Mouse (Mus musculus) ES-E14 (cell line): ENCODE data around the gene Olfr790. TPM values are rescaled to one million over a fixed set of nuclear protein-coding genes. Genes with fewer than 3 reads are reported as not detected.

Experiments
- DNase-seq: peaks from one replicate; pipeline ENCODE4 v3.0.0-alpha.2; 2013; ENCODE audit warnings: low read depth, low spot score
- H3K27ac ChIP-seq: 2 replicates; pipeline ENCODE4 v1.5.1; 2012; ENCODE audit warnings: low read depth, mild to moderate bottlenecking, low read length, moderate library complexity, mixed read lengths; ENCODE audit not compliant: poor library complexity, insufficient read depth, severe bottlenecking
- H3K36me3 ChIP-seq: 2 replicates; pipeline ENCODE4 v1.6.1; 2012; ENCODE audit warnings: mild to moderate bottlenecking, low read length, moderate library complexity, mixed read lengths; ENCODE audit not compliant: control insufficient read depth, poor library complexity, insufficient read depth, severe bottlenecking
- H3K4me1 ChIP-seq, 2 experiments: fragments of 150-350 bp in 1 of 2; sonication (generic) in 1 of 2; 2 replicates each; pipeline ENCODE4 v1.6.1; 2012; ENCODE audit warnings: low read length in 2 of 2, mild to moderate bottlenecking in 1 of 2, mixed read lengths in 1 of 2; ENCODE audit not compliant: control insufficient read depth in 2 of 2, insufficient read depth in 2 of 2, poor library complexity in 1 of 2
- H3K4me3 ChIP-seq, 2 experiments: fragments of 150-350 bp in 1 of 2; sonication (generic) in 1 of 2; 2 replicates each; pipeline ENCODE4 v1.5.1; 2012; ENCODE audit warnings: low read length in 2 of 2, low read depth in 1 of 2, mild to moderate bottlenecking in 1 of 2, mixed read lengths in 1 of 2; ENCODE audit not compliant: insufficient read depth in 1 of 2, poor library complexity in 1 of 2, severe bottlenecking in 1 of 2
- H3K9ac ChIP-seq: 2 replicates; pipeline ENCODE4 v1.6.1; 2012; ENCODE audit warnings: low read depth, mild to moderate bottlenecking, low read length, mixed read lengths; ENCODE audit not compliant: poor library complexity, insufficient read depth, severe bottlenecking
- H3K9me3 ChIP-seq: fragments of 150-350 bp; sonication (generic); 2 replicates; pipeline ENCODE4 v1.6.1; 2012; ENCODE audit warnings: low read depth, mild to moderate bottlenecking, low read length; ENCODE audit not compliant: control insufficient read depth, insufficient read depth
- CHD2 ChIP-seq: IDR thresholded peaks from 2 replicates; pipeline ENCODE4 v1.6.1; 2014; ENCODE audit warnings: mild to moderate bottlenecking, low read depth, low read length, inconsistent platforms
- HCFC1 ChIP-seq: IDR thresholded peaks from 2 replicates; pipeline ENCODE4 v1.6.1; 2012; ENCODE audit warnings: low read length, inconsistent platforms, borderline replicate concordance; ENCODE audit not compliant: insufficient read depth
- MAFK ChIP-seq: IDR thresholded peaks from 2 replicates; pipeline ENCODE4 v1.6.1; 2014; ENCODE audit warnings: mild to moderate bottlenecking, low read depth, low read length, inconsistent platforms; ENCODE audit not compliant: insufficient read depth
- ZC3H11A ChIP-seq: IDR thresholded peaks from 2 replicates; pipeline ENCODE4 v1.6.1; 2012; ENCODE audit warnings: low read depth, mild to moderate bottlenecking, inconsistent platforms, low read length, borderline replicate concordance
- ZNF384 ChIP-seq: IDR thresholded peaks from 2 replicates; pipeline ENCODE4 v1.6.1; 2012; ENCODE audit warnings: low read depth, low read length, inconsistent platforms
- in situ Hi-C, 2 experiments: fragments of 600-800 bp; cut with MboI; formaldehyde crosslinking; loops; one replicate each; pipeline ENCODE4 v1.15.1; 2025; ENCODE audit warnings: low sequenced_read_pairs in 2 of 2, inconsistent platforms in 1 of 2; ENCODE audit not compliant: unreplicated experiment in 2 of 2
- total RNA-seq: library from RNA; depleted of rRNA; stranded (reverse); fragments of 300-350 nt; gene quantifications from 2 replicates; pipeline ENCODE4 v1.2.3, GENCODE M21; 2012

Olfr790 gene
- total RNA-seq, 1 experiment = not detected

GRCm38 (mm10) chr10:129484452-129484851 is 13.8 kb upstream of the Olfr790 start, which contains the start of gene Olfr789:
Gene Olfr789 (plus strand): TSS chr10:129484752.
- Histone ChIP-seq H3K27ac (no peak within 1 kb of the TSS), H3K4me1 (no peaks in the 10 kb centered on the region), H3K36me3 (no peaks in the 10 kb centered on the region), H3K9me3 (no peaks in the 10 kb centered on the region), H3K4me3 (no peak within 1 kb of the TSS), H3K9ac (no peak within 1 kb of the TSS)
- no peak for TF ChIP-seq ZNF384
- TF ChIP-seq MAFK = no peak
- no peak for TF ChIP-seq CHD2
- TF ChIP-seq ZC3H11A = no peak
- TF ChIP-seq HCFC1 = no peak
- in situ Hi-C loops = no loop called here
- no peak for DNase-seq

GRCm38 (mm10) chr10:129490101-129490500 is 8.2 kb upstream of the Olfr790 start:
- H3K4me1 ChIP-seq = no peaks in the 10 kb centered on the region
- in situ Hi-C loops = no loop called here
- no peak overlapping the region for H3K4me3 ChIP-seq
- no peak for DNase-seq
- no peaks in the 10 kb centered on the region for H3K36me3 ChIP-seq
- TF ChIP-seq MAFK (no peak), ZC3H11A (no peak), ZNF384 (no peak), HCFC1 (no peak), CHD2 (no peak)
- no peak overlapping the region for H3K27ac ChIP-seq
- no peaks in the 10 kb centered on the region for H3K9me3 ChIP-seq
- H3K9ac ChIP-seq = no peak overlapping the region

- no peak for DNase-seq
- no peak within 1 kb of the TSS for H3K4me3 ChIP-seq
- in situ Hi-C loops = no loop called here
- no peaks in the 10 kb centered on the region for H3K9me3 ChIP-seq
- H3K27ac ChIP-seq = no peak within 1 kb of the TSS
- TF ChIP-seq ZC3H11A (no peak), HCFC1 (no peak), CHD2 (no peak), ZNF384 (no peak), MAFK (no peak)
- no peaks in the 10 kb centered on the region for H3K4me1 ChIP-seq
- H3K36me3 ChIP-seq = no peaks in the 10 kb centered on the region
- H3K9ac ChIP-seq = no peak within 1 kb of the TSS
Observed at GRCm38 (mm10) chr10:129521492-129521891, 23.2 kb downstream of the Olfr790 start, which contains the start of gene Olfr791. Gene Olfr791 (plus strand): TSS chr10:129521792.

GRCm38 (mm10) chr10:129538862-129539261 is 40.6 kb downstream of the Olfr790 start, which contains the start of gene Olfr792:
Gene Olfr792 (plus strand): TSS chr10:129539162.
- H3K27ac ChIP-seq = no peak within 1 kb of the TSS
- no peak within 1 kb of the TSS for H3K4me3 ChIP-seq
- no peaks in the 10 kb centered on the region for H3K36me3 ChIP-seq
- in situ Hi-C loops = no loop called here
- no peaks in the 10 kb centered on the region for H3K4me1 ChIP-seq
- H3K9ac ChIP-seq = no peak within 1 kb of the TSS
- no peak for TF ChIP-seq ZC3H11A
- TF ChIP-seq HCFC1 = no peak
- TF ChIP-seq CHD2 = no peak
- no peak for TF ChIP-seq ZNF384
- TF ChIP-seq MAFK = no peak
- DNase-seq = no peak
- no peaks in the 10 kb centered on the region; the same call in 1 of the 2 replicates for H3K9me3 ChIP-seq
